Mouse (Mus musculus): Measurements from ENCODE around the gene Tmem151b.

Gene Tmem151b

DNA sequence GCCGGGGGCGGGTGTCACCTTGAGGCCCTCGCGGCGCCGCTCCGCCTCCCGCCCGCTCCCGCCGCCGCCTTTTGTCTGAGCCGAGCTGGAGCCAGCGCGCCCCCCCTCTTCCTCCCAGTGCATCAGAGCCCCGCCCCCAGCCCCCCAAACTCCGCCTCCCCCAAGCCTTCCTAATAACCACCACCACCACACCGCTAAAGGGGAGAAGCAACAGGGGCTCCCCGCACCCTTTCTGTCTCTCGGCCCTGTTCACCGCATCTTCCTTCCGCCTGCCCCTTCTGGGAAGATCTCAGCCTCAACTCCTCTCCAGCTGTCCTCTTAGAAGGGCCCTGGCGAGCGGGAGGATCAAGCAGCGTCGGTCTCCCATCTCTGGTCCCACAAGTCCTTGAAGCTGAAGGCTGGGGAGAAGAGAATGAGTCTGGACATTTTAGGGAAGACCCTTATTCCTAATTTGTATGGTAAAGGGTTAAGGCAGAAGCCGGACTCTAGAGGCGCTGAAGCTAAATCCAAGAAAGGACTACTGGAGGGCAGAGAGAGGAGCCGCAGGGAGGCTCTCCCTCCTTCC, at the start of gene Tmem151b:
Gene Tmem151b, minus strand, starts transcription at position 61 of the 565 bp plus-strand sequence.
- no peak for DNase-seq (ENCODE audit: low spot score in 2 of 2)

DNA sequence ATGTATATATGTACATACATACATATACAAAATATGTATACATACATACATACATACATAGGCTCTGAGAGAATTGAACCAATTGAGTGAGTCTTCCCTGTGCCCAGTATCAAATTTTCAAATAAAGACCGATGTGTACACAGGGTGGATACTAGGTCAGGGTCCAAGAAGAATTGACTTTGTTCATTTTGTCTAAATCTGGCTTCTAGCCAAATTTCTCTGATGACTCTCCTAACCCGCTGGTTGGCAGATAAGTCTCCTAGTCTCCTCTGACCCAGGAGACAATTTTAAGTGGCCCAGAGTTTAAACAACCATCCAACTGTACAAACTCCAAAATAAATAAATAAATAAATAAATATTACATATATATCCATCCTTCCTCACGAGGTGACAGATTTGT, 49.4 kb upstream of the Tmem151b start:
- DNase-seq (ENCODE audit: low spot score in 2 of 2) = no peak

DNA sequence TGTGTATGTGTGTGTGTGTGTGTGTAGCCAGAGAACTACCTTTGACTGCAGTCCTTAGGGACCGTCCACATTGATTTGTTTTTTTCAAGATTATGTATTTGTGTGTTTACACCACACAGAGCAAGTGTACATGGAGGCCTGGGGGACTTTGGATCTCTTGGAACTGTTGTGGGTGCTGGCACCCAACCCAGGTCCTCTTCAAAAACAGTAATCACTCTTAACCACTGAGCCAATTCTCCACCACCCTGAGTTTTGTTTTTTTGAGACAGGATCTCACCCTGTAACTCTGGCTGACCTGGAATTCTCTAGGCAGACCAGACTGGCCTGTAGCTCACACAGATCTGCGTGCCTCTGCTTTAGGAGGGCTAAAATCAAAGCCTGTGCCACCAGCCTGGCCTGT, 48.9 kb upstream of the Tmem151b start:
- DNase-seq (ENCODE audit: low spot score in 2 of 2) = no peak

GRCm38 (mm10) chr17:45597787-45598186, 48.3 kb upstream of the Tmem151b start:
- no peak for DNase-seq (ENCODE audit: low spot score in 2 of 2)

DNA sequence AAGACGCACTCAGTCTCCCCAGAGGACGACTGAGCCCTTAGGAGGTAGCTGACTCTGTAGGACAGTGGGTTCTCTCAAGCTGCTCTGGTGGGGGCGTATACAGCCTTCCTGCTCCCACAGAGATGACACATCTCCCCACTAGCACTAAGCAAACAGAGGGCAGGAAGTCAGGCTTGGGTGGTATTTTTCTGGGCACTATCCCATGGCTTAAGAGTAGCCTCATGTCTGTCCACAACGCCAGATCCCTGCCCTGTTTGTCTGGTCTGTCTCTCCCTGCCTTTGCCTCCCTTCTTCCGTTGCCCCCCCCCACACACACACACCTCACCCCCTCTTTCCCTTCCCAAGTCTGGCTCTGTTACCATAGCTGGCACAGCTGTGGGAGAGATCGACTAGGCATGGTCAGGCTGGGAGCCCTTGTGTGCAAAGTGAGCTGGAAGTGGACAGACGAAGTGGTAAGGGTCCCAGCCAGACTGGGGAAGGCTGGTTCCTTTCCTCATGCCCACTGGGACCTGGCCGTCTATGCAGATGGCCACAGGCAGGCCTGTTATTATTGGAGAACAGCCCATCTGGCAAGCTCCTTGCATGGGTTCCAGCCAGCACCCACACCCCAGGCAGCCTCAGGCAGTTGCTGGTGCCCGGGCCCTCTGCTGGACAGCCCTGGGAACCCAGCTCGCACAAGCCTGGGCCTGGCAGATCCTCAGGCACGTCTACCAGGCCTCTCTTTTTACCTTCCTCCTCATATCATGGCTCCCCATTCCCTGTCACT, 47.3 kb upstream of the Tmem151b start:
- peak; percentile 72 to 83 for DNase-seq (ENCODE audit: low spot score in 2 of 2)

GRCm38 (mm10) chr17:45595736-45596390, 46.4 kb upstream of the Tmem151b start:
- DNase-seq (ENCODE audit: low spot score in 2 of 2) = no peak

GRCm38 (mm10) chr17:45594881-45595735, 45.6 kb upstream of the Tmem151b start:
- DNase-seq (ENCODE audit: low spot score in 2 of 2) = peak; percentile 78 to 81

DNA sequence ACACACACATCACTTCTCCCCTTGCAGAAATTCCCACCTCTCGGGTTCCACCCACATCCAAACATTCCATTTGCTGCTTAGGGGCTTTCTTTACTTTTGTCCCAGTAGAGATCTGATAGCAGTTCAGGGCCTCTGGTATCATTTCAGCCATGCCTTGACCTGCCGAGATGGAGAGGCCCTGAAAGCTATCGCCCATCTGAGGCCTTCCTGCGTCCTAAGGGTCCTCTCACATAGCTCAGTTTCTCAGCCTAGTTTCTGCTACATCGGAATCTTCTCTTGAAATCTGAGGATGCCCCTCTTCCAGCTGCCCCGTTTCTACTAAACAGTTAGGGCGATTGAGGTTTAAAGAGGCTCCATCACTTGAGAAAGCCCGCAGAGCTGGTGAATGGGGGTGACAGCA, 44.7 kb upstream of the Tmem151b start:
- no peak for DNase-seq (ENCODE audit: low spot score in 2 of 2)

GRCm38 (mm10) chr17:45593479-45593878, 44.0 kb upstream of the Tmem151b start:
- no peak for DNase-seq (ENCODE audit: low spot score in 2 of 2)

GRCm38 (mm10) chr17:45592606-45593431, 43.3 kb upstream of the Tmem151b start:
- peak in 1 of 2 experiments; percentile 64 for DNase-seq (ENCODE audit: low spot score in 2 of 2)

DNA sequence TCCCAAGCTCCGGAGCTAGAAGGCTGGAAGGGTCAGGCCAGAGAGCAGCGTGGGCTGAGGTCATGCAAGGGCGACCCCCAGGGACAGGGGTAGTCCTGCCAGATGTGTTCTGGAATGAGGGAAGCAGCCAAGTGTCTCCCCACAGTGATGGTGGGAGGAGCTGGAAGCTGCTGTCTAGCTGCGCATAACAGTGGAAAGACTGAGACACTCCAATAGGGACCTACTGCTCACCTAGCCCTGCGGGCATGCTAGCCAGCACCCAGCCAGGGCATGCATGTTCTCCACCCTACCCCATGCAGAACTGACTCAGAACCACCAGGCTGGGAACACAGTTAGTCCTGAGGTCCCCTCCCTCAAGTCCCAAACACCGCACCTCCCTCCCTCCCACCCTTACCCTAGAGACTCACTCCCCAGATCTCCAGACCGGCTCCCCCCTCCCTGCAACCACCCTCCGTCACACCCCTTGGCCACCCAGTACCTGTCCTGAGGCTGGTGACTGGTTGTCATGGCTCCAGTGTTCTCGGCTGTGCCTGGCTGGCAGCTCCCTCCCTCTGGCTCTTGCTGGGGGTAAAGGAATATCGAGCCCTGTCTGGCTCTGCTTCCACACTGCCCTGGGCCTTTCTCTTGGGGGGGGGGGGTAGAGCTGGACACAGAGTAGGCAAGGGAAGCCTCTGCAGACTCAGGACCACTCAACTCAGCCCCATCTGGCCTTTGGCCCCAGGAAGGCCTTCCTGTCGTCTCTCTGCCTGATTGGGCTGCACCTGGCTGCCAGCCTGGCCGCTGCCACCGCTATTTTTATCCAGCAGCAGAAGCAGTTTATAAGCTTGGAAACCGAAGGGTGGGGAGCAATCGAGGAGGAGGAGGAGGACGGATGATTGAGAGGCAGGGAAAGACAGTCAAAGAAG, 42.5 kb upstream of the Tmem151b start:
- peak in 1 of 2 experiments; percentile 52 for DNase-seq (ENCODE audit: low spot score in 2 of 2)

- no peak for DNase-seq (ENCODE audit: low spot score in 2 of 2)
Measured at GRCm38 (mm10) chr17:45590410-45590809, 40.9 kb upstream of the Tmem151b start.

GRCm38 (mm10) chr17:45589844-45590243, 40.4 kb upstream of the Tmem151b start:
- no peak for DNase-seq (ENCODE audit: low spot score in 2 of 2)

- DNase-seq (ENCODE audit: low spot score in 2 of 2) = no peak
Measured at GRCm38 (mm10) chr17:45589236-45589635, 39.8 kb upstream of the Tmem151b start.

DNA sequence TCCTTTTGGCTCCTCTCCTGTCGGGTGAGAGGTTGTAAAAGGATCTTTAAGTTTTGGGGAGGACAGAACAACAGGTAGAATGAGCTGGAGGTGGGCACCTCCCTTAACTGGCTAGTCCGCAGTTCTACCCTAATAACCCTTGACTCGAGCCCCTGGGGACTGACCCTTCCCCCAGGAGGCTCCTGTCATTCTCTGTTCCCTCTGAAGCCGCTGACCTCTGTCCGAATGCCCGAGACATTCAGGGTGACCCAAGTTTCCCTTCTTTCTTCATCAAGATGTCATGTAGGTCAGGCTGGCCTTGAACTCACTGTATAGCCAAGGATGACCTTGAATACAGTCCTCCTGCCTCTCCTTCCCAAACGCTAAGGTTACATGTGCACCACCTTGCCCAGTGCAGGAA, 38.9 kb upstream of the Tmem151b start:
- DNase-seq (ENCODE audit: low spot score in 2 of 2) = no peak

GRCm38 (mm10) chr17:45586449-45586837, 37.0 kb upstream of the Tmem151b start:
- DNase-seq (ENCODE audit: low spot score in 2 of 2) = no peak

- DNase-seq (ENCODE audit: low spot score in 2 of 2) = no peak
Measured at GRCm38 (mm10) chr17:45585725-45586448, 36.4 kb upstream of the Tmem151b start.

DNA sequence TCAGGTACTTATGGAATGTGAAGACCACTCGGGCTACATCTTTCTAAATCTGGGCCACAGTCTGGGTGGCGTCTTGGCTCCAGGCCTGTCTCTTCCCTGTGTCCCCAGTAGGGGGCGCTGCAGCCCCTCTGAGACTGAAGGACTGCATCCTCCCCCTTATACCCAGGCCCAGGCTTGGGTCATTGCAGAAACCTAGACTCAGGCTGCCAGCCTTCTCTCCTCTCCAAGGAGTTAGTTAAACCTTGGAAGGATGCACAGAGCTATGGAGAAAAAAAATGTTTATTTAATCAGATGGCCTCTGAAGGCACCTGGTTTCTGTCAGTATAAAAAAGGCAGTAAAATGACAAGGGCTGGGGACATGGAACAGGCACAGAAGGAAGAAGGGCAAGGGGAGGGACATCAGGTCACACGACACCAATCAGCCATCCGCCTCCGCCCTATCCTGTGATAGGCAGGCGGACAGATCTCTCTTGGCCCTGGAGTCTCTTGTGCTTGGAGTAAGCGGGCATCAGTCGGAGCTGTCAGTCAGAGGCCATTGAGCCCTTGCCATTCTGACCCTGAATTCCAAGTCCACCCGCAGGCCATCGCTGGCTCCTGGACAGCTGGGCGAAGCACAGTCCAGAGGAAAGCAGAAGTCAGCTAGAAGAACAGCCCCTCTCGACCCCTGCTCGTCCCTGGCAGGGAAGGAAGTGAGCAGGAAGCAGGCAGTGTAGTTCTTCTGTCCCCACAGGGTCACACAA, 35.6 kb upstream of the Tmem151b start:
- DNase-seq (ENCODE audit: low spot score in 2 of 2) = peak; percentile 74 to 84
